Mouse (Mus musculus) liver, embryonic 14.5 days (tissue): Measurements from ENCODE around the gene Il10.

Source experiments
- CTCF ChIP-seq: IDR thresholded peaks from 2 replicates; pipeline ENCODE4 v1.5.1; 2016; ENCODE audit warnings: antibody characterized with exemption, low read depth, control low read depth
- EP300 ChIP-seq: IDR thresholded peaks from 2 replicates; pipeline ENCODE4 v1.6.1; 2016; ENCODE audit warnings: antibody characterized with exemption, low read depth

- TF ChIP-seq CTCF (no peak), EP300 (no peak)
Observed at GRCm38 (mm10) chr1:131039479-131039878, 19.8 kb downstream of the Il10 start.
